Mouse (Mus musculus): Measurements from ENCODE around the gene Ciao1.

DNA sequence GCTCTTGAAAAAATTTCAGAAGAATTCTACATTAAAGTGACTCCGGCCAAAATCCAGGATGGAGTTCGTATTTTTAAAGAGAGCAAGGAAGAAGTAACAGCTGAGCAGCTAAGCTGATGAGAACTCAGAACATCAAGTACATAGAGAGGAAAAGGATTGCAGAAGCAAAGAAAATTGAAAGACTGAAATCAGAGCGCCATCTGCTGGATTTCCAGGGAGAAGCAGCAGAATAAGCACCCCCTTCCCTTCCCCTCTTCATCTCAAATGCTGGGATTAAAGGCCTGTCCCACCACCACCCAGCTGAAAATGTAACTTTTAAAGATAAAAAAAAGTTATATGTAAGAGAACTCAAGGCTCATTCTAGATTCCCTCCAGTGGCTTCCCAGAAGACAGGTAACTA is 42.7 kb downstream of the Ciao1 start:
- TF ChIP-seq EP300 (IDR thresholded peaks at IDR 0.05; ENCODE audit: insufficient read depth, low read depth, low read length) (no peak), POLR2A (IDR thresholded peaks at IDR 0.05; ENCODE audit: insufficient read depth, low read length) (no peak)
